Mouse (Mus musculus): ENCODE results near the gene Tspan2.

DNA sequence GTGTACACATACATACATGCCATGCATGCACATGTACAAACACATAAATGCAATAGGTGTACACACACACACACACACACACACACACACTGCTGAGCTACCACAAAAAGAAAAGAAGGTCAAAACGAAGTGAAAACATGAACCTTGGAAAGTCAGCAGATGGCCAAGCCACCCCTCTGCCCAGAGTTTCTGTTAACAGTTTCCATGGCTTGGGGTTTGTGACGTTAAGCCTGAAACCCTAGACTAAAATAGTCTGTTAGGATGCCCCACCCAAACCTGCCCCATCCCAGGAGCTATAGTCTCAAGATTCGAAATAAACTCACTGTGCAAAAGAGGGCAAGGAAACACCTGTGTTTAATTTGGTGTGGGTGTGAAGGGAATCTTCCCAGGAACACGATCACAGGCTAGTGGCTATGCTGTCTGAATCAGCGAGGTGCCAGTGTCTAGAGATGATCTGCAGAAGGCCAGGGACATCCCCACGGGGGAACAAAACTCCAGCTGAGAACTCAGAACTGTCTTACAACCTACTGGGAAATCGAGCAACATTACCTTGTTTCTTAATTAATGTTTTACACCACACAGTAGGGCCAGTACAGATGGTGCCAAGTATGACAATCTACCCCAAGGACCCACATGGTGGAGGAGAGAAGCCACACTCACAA is 9.4 kb upstream of the Tspan2 start:
- TF ChIP-seq CTCF (conservative IDR thresholded peaks at IDR 0.05; ENCODE audit: low read length) (no peak), POU5F1 (IDR thresholded peaks at IDR 0.05; ENCODE audit: borderline replicate concordance, low read length) (no peak), NANOG (IDR thresholded peaks at IDR 0.05; ENCODE audit: borderline replicate concordance, low read length) (no peak)

All from E14TG2a.4 (cell line).